Mouse (Mus musculus) small intestine, adult 10 weeks (tissue): ENCODE results near the gene Swsap1. TPM values are rescaled to one million over a fixed set of nuclear protein-coding genes. Genes with fewer than 3 reads are reported as not detected.

Experiments
- polyA plus RNA-seq: library from polyadenylated mRNA; stranded (reverse); fragments of 350-450 nt; fragmentation: Illumina TruSeq; extraction: RNeasy Lipid Tissue Mini Kit (QIAGEN cat#74804); gene quantifications from one replicate; pipeline ENCODE4 v1.2.3, GENCODE M21; 2014; ENCODE audit warnings: low replicate concordance

The Swsap1 gene
- 2.8 TPM for polyA plus RNA-seq

DNA sequence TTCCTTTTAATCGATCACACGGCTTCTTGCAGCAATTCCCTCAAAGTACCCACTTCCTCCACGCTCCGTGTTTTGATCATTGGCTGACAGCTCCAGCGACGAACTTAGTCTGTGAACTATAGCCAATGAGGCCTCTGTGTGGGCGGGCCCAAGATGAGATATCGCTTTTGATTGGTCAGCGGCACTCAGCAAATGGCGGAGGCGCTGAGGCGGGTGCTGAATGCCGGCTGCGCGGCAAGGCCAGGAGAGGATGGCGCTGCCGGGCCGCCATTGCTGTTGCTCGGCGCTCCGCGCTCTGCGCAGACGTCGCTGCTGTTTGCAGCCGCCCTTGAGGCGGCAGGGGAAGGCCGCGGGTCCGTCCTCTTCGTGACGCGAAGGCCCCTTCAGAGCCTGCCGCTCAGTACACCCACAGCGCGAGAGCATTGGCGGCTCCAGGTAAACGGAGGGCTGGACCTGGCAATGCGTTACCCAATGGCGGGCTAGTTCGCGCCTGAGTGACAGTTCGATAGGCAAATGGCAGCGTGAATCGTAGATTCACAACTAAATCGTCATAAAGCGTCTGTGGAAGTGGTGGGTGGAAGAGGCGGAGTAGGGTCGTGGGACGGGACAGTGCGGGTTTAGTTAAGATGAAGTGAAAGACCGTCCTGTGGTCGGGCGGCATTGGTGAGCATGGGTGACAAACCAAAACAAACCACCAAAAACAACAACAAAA lies at the start of gene Swsap1:
Gene Swsap1, plus strand, starts transcription at position 186 of the 712 bp plus-strand sequence.

DNA sequence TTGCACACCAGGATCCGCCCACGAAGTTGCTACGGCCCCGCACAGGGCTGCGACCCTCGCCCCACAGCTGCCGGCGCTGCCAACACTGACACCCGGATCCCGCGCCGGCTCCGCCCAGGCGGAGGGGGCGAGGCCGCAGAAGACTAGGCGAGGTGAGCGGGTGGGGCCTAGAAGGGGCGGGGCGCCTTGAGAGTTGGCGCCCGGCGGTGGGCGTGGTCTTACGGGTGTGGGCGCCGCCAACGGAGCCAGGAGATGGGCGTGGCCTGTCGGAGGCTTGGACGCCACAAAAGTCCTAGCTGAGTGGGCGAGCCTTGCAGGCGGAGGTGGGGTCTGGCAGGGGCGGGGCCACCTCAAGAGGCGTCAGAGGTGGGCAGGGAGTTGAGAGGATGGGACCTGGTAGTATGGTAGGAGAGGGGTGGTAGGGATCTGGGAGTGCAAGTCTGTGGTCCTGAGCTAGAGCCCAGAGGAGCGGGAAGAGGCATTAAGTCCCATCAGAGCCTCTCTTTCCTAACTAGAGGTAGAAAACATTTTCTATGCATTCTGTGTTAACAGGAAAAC lies 37.4 kb upstream of the Swsap1 start, which contains the start of gene Rab3d:
Gene Rab3d, minus strand, starts transcription at position 158 of the 558 bp plus-strand sequence.

GRCm38 (mm10) chr9:21927208-21927753 lies 28.3 kb upstream of the Swsap1 start, which contains the start of the genes Ccdc159 and Tmem205:
Gene Ccdc159 (plus strand): TSS chr9:21927471.
Gene Tmem205 (minus strand): TSS chr9:21927556.

GRCm38 (mm10) chr9:21936692-21937570 lies 18.6 kb upstream of the Swsap1 start, which contains the start of gene Plppr2:
Gene Plppr2 (plus strand): TSS chr9:21937033.

GRCm38 (mm10) chr9:21963417-21963816 lies 7.9 kb downstream of the Swsap1 start, which contains the start of gene Epor:
Gene Epor (minus strand): TSS chr9:21963506.

GRCm38 (mm10) chr9:21989230-21990110 lies 33.9 kb downstream of the Swsap1 start, which contains the start of gene Rgl3:
Gene Rgl3 (minus strand): TSS chr9:21989446.

GRCm38 (mm10) chr9:22002194-22003162 lies 46.9 kb downstream of the Swsap1 start, which contains the start of the genes Ccdc151 and Prkcsh:
Gene Ccdc151 (minus strand): TSS chr9:22002634.
Gene Prkcsh (plus strand): TSS chr9:22002806.

Other genes starting within 250 kb of the Swsap1 start
- 8.7 TPM for gene Ldlr, start 232.3 kb upstream of the Swsap1 start, polyA plus RNA-seq
- gene Spc24, start 195.5 kb upstream of the Swsap1 start, polyA plus RNA-seq: 7.9 TPM
- gene Kank2, start 157.0 kb upstream of the Swsap1 start, polyA plus RNA-seq: 2.1 TPM
- gene Angptl8, start 120.2 kb upstream of the Swsap1 start, polyA plus RNA-seq: not detected
- gene Dock6, start 103.1 kb upstream of the Swsap1 start, polyA plus RNA-seq: 2.5 TPM
- gene Rab3d, start 37.6 kb upstream of the Swsap1 start, polyA plus RNA-seq: 2.6 TPM
- not detected for gene Ccdc159, start 28.3 kb upstream of the Swsap1 start, polyA plus RNA-seq
- gene Tmem205, start 28.2 kb upstream of the Swsap1 start, polyA plus RNA-seq: 0.67 TPM
- 0.15 TPM for gene Plppr2, start 18.7 kb upstream of the Swsap1 start, polyA plus RNA-seq
- gene Epor, start 7.8 kb downstream of the Swsap1 start, polyA plus RNA-seq: not detected
- gene Rgl3, start 33.7 kb downstream of the Swsap1 start, polyA plus RNA-seq: not detected
- not detected for gene Ccdc151, start 46.9 kb downstream of the Swsap1 start, polyA plus RNA-seq
- 4.0 TPM for gene Prkcsh, start 47.1 kb downstream of the Swsap1 start, polyA plus RNA-seq
- gene Elavl3, start 96.3 kb downstream of the Swsap1 start, polyA plus RNA-seq: 0.37 TPM
- not detected for gene Gm49318, start 115.5 kb downstream of the Swsap1 start, polyA plus RNA-seq
- not detected for gene Zfp653, start 115.6 kb downstream of the Swsap1 start, polyA plus RNA-seq
- gene Ecsit, start 129.7 kb downstream of the Swsap1 start, polyA plus RNA-seq: 2.3 TPM
- 48.9 TPM for gene Cnn1, start 143.5 kb downstream of the Swsap1 start, polyA plus RNA-seq
- gene Elof1, start 161.4 kb downstream of the Swsap1 start, polyA plus RNA-seq: 0.97 TPM
- 5.3 TPM for gene Acp5, start 180.0 kb downstream of the Swsap1 start, polyA plus RNA-seq
- not detected for gene Pigyl, start 201.1 kb downstream of the Swsap1 start, polyA plus RNA-seq
- gene Zfp872, start 232.3 kb downstream of the Swsap1 start, polyA plus RNA-seq: 0.19 TPM